Mouse (Mus musculus) cerebellum, adult (tissue): ENCODE measurements at regions not wholly inside any gene's neighbourhood (a gene's known extent, or its start where the extent isn't known, plus 50 kb on each side); places are given as distances from the start of the nearest gene placed in this dataset.

Experiments
- ATAC-seq: cut with Nextera tagmentation; 2 replicates; pipeline ENCODE4 v1.9.2; 2017; ENCODE audit warnings: mild to moderate bottlenecking, moderate library complexity, mixed read lengths; ENCODE audit not compliant: insufficient number of reproducible peaks, low FRiP score, low TSS enrichment

- ATAC-seq: no peak
Measured at GRCm38 (mm10) chr13:107715616-107716015, 328.6 kb upstream of the Smim15 start.

GRCm38 (mm10) chr13:107714001-107714400 is 330.2 kb upstream of the Smim15 start:
- no peak for ATAC-seq

- ATAC-seq: no peak
Measured at GRCm38 (mm10) chr13:107711341-107711994, 332.8 kb upstream of the Smim15 start.

- no peak for ATAC-seq
Measured at GRCm38 (mm10) chr13:107710368-107710767, 333.9 kb upstream of the Smim15 start.

- ATAC-seq: no peak
Measured at GRCm38 (mm10) chr13:107709828-107710227, 334.4 kb upstream of the Smim15 start.

- no peak for ATAC-seq
Measured at GRCm38 (mm10) chr13:107703736-107704135, 340.5 kb upstream of the Smim15 start.

- no peak for ATAC-seq
Measured at GRCm38 (mm10) chr13:107700268-107701139, 343.7 kb upstream of the Smim15 start.

GRCm38 (mm10) chr13:107699251-107699650 is 345.0 kb upstream of the Smim15 start:
- no peak for ATAC-seq

- ATAC-seq: no peak
Measured at GRCm38 (mm10) chr13:107698345-107698744, 345.9 kb upstream of the Smim15 start.

GRCm38 (mm10) chr13:107692123-107692830 is 352.0 kb upstream of the Smim15 start:
- ATAC-seq: no peak

GRCm38 (mm10) chr13:107688972-107689371 is 355.3 kb upstream of the Smim15 start:
- no peak for ATAC-seq

GRCm38 (mm10) chr13:107685231-107685630 is 359.0 kb upstream of the Smim15 start:
- ATAC-seq: no peak

- no peak for ATAC-seq
Measured at GRCm38 (mm10) chr13:107683909-107684308, 360.3 kb upstream of the Smim15 start.

GRCm38 (mm10) chr13:107681719-107682118 is 362.5 kb upstream of the Smim15 start:
- no peak for ATAC-seq

- no peak for ATAC-seq
Measured at GRCm38 (mm10) chr13:107678860-107679259, 365.4 kb upstream of the Smim15 start.

- no peak for ATAC-seq
Measured at GRCm38 (mm10) chr13:107677091-107677470, 367.2 kb upstream of the Smim15 start.

- ATAC-seq: no peak
Measured at GRCm38 (mm10) chr13:107676310-107677090, 367.7 kb upstream of the Smim15 start.

GRCm38 (mm10) chr13:107672166-107672565 is 372.1 kb upstream of the Smim15 start:
- ATAC-seq: peak; percentile 83

- ATAC-seq: no peak
Measured at GRCm38 (mm10) chr13:107668509-107668908, 375.7 kb upstream of the Smim15 start.

- ATAC-seq: no peak
Measured at GRCm38 (mm10) chr13:107665775-107666174, 378.5 kb upstream of the Smim15 start.
